Mouse (Mus musculus) lung, adult 2 months (tissue): ENCODE measurements around the gene Col6a4.

Experiments
- CTCF ChIP-seq: fragments of 200-500 bp; IDR thresholded peaks from 2 replicates; pipeline ENCODE4 v1.5.1; 2011; ENCODE audit warnings: mild to moderate bottlenecking, low read length, control low read depth; ENCODE audit not compliant: insufficient read depth
- POLR2A ChIP-seq: fragments of 200-500 bp; IDR thresholded peaks from 2 replicates; pipeline ENCODE4 v1.6.1; 2011; ENCODE audit warnings: low read depth, mild to moderate bottlenecking, control low read depth, low read length, borderline replicate concordance; ENCODE audit errors: extremely low read depth

- TF ChIP-seq CTCF (no peak), POLR2A (no peak)
These were observed 83.4 kb downstream of the Col6a4 start for GRCm38 (mm10) chr9:106013139-106013538.
